Mouse (Mus musculus) lung, postnatal 0 days (tissue): Measurements from ENCODE around the gene A730009L09Rik. TPM values are rescaled to one million over a fixed set of nuclear protein-coding genes. Genes with fewer than 3 reads are reported as not detected.

Source experiments
- ATAC-seq: fragments of 200-750 bp; cut with Nextera tagmentation; 2 replicates; pipeline ENCODE4 v1.8.0; 2017; ENCODE audit warnings: moderate library complexity
- DNase-seq: peaks from one replicate; pipeline ENCODE4 v3.0.0-alpha.2; 2016; ENCODE audit warnings: low spot score
- H3K27ac ChIP-seq: fragments of 300-500 bp; sonication (generic); 2 replicates; pipeline ENCODE4 v1.5.1; 2014; ENCODE audit warnings: antibody characterized with exemption, mild to moderate bottlenecking, low read length, mixed read lengths
- H3K27me3 ChIP-seq: fragments of 300-500 bp; sonication (generic); replicated peaks from 2 replicates; pipeline ENCODE4 v1.6.1; 2014; ENCODE audit warnings: low read length, mixed read lengths; ENCODE audit not compliant: insufficient read depth
- H3K36me3 ChIP-seq: fragments of 300-500 bp; sonication (generic); 2 replicates; pipeline ENCODE4 v1.6.1; 2014; ENCODE audit warnings: low read length, mixed read lengths; ENCODE audit not compliant: insufficient read depth
- H3K4me1 ChIP-seq: fragments of 300-500 bp; sonication (generic); 2 replicates; pipeline ENCODE4 v1.6.1; 2014; ENCODE audit warnings: antibody characterized with exemption, low read depth, low read length, mixed read lengths; ENCODE audit not compliant: insufficient read depth
- H3K4me2 ChIP-seq: fragments of 300-500 bp; sonication (generic); replicated peaks from 2 replicates; pipeline ENCODE4 v1.6.1; 2014; ENCODE audit warnings: low read depth, mild to moderate bottlenecking, low read length, moderate library complexity, mixed read lengths
- H3K4me3 ChIP-seq: fragments of 300-500 bp; sonication (generic); 2 replicates; pipeline ENCODE4 v1.5.1; 2014; ENCODE audit warnings: low read depth, low read length
- H3K9ac ChIP-seq: fragments of 300-500 bp; sonication (generic); replicated peaks from 2 replicates; pipeline ENCODE4 v1.6.1; 2014; ENCODE audit warnings: low read depth, mild to moderate bottlenecking
- H3K9me3 ChIP-seq: fragments of 300-500 bp; sonication (generic); 2 replicates; pipeline ENCODE4 v1.6.1; 2016; ENCODE audit warnings: low read length, mixed read lengths
- CTCF ChIP-seq: IDR thresholded peaks from 2 replicates; pipeline ENCODE4 v1.5.1; 2016; ENCODE audit warnings: antibody characterized with exemption, mild to moderate bottlenecking
- EP300 ChIP-seq: IDR thresholded peaks from 2 replicates; pipeline ENCODE4 v1.6.1; 2016; ENCODE audit warnings: antibody characterized with exemption, mild to moderate bottlenecking, control low read depth
- WGBS: fragments of 180-500 bp; shearing (Covaris S2); extraction: QIAGEN DNeasy Blood & Tissue Kit; methylation state at CpG from one replicate; pipeline ENCODE4 v1.1.7; 2014; 5-methylcytosine and 5-hydroxymethylcytosine counted together
- polyA plus RNA-seq: library from polyadenylated mRNA; unstranded; fragments of >200 nt; fragmentation: Nextera tagmentation; extraction: Ambion mirVana; gene quantifications from 2 replicates; pipeline ENCODE4 v1.2.1, GENCODE M21; 2015

The A730009L09Rik gene
- polyA plus RNA-seq, 1 experiment from 2014 or later = not detected

- no peak for TF ChIP-seq EP300
- TF ChIP-seq CTCF = no peak
- ATAC-seq (no peak), DNase-seq (no peak)
- no peak overlapping the region for H3K9ac ChIP-seq
- no peaks in the 10 kb centered on the region for H3K9me3 ChIP-seq
- H3K36me3 ChIP-seq = no peaks in the 10 kb centered on the region
- 68% methylated on average over 1 of the region's 1 CpGs for WGBS
- no peak overlapping the region for H3K4me3 ChIP-seq
- H3K4me1 ChIP-seq = no peaks in the 10 kb centered on the region
- no peak overlapping the region for H3K27ac ChIP-seq
- no peaks in the 10 kb centered on the region for H3K27me3 ChIP-seq
- no peak overlapping the region for H3K4me2 ChIP-seq
Measured at GRCm38 (mm10) chr16:84477528-84477927, 37.4 kb upstream of the A730009L09Rik start.

GRCm38 (mm10) chr16:84477952-84478351 is 37.0 kb upstream of the A730009L09Rik start:
- ATAC-seq (no peak), DNase-seq (no peak)
- TF ChIP-seq EP300 = no peak
- TF ChIP-seq CTCF = no peak
- no peaks in the 10 kb centered on the region for H3K9me3 ChIP-seq
- H3K9ac ChIP-seq = no peak overlapping the region
- WGBS = 69% methylated on average over 6 of the region's 6 CpGs
- H3K4me1 ChIP-seq = no peaks in the 10 kb centered on the region
- no peaks in the 10 kb centered on the region for H3K36me3 ChIP-seq
- no peaks in the 10 kb centered on the region for H3K27me3 ChIP-seq
- no peak overlapping the region for H3K27ac ChIP-seq
- H3K4me2 ChIP-seq = no peak overlapping the region
- no peak overlapping the region for H3K4me3 ChIP-seq

- H3K27me3 ChIP-seq = no peaks in the 10 kb centered on the region
- ATAC-seq = no peak
- no peaks in the 10 kb centered on the region for H3K9me3 ChIP-seq
- no peak overlapping the region for H3K9ac ChIP-seq
- no peaks in the 10 kb centered on the region for H3K36me3 ChIP-seq
- no peak overlapping the region; the same call in 1 of the 2 replicates for H3K4me2 ChIP-seq
- no peak overlapping the region for H3K4me3 ChIP-seq
- H3K27ac ChIP-seq = no peak overlapping the region
- TF ChIP-seq EP300 (no peak), CTCF (no peak)
- 41% methylated on average over 11 of the region's 11 CpGs for WGBS
- no peak for DNase-seq
- no peaks in the 10 kb centered on the region for H3K4me1 ChIP-seq
Measured at GRCm38 (mm10) chr16:84485931-84486330, 29.0 kb upstream of the A730009L09Rik start.

- WGBS = 46% methylated on average over 3 of the region's 3 CpGs
- H3K4me2 ChIP-seq = no peak overlapping the region; the same call in 1 of the 2 replicates
Measured at GRCm38 (mm10) chr16:84494818-84495217, 20.1 kb upstream of the A730009L09Rik start.

GRCm38 (mm10) chr16:84495438-84495837 is 19.5 kb upstream of the A730009L09Rik start:
- 29% methylated on average over 2 of the region's 2 CpGs for WGBS
- DNase-seq = peak; percentile 32
- no peak overlapping the region; the same call in 1 of the 2 replicates for H3K4me2 ChIP-seq
- no peaks in the 10 kb centered on the region for H3K27me3 ChIP-seq
- no peaks in the 10 kb centered on the region for H3K36me3 ChIP-seq
- no peak for ATAC-seq
- H3K9me3 ChIP-seq = no peaks in the 10 kb centered on the region
- H3K4me1 ChIP-seq = no peaks in the 10 kb centered on the region
- H3K27ac ChIP-seq = no peak overlapping the region
- no peak overlapping the region for H3K9ac ChIP-seq
- TF ChIP-seq CTCF = peak; percentile 65
- TF ChIP-seq EP300 = no peak
- no peak overlapping the region for H3K4me3 ChIP-seq

More at GRCm38 (mm10) chr16:84494818-84495217, 20.1 kb upstream of the A730009L09Rik start:
- no peak overlapping the region for H3K27ac ChIP-seq
- no peaks in the 10 kb centered on the region for H3K27me3 ChIP-seq
- no peaks in the 10 kb centered on the region for H3K4me1 ChIP-seq
- H3K9me3 ChIP-seq = no peaks in the 10 kb centered on the region
- H3K9ac ChIP-seq = no peak overlapping the region
- no peak for ATAC-seq
- TF ChIP-seq CTCF (no peak), EP300 (no peak)
- no peak overlapping the region for H3K4me3 ChIP-seq
- no peaks in the 10 kb centered on the region for H3K36me3 ChIP-seq
- no peak for DNase-seq

GRCm38 (mm10) chr16:84507681-84508080 is 7.2 kb upstream of the A730009L09Rik start:
- no peak for DNase-seq
- H3K9ac ChIP-seq = no peak overlapping the region
- no peaks in the 10 kb centered on the region for H3K36me3 ChIP-seq
- no peak overlapping the region for H3K4me3 ChIP-seq
- no peak for ATAC-seq
- WGBS = 55% methylated on average over 4 of the region's 4 CpGs
- H3K4me2 ChIP-seq = no peak overlapping the region
- H3K4me1 ChIP-seq = no peaks in the 10 kb centered on the region
- no peaks in the 10 kb centered on the region for H3K9me3 ChIP-seq
- TF ChIP-seq EP300 (no peak), CTCF (no peak)
- no peak overlapping the region for H3K27ac ChIP-seq
- no peaks in the 10 kb centered on the region for H3K27me3 ChIP-seq
